Mouse (Mus musculus) adrenal gland (tissue): ENCODE measurements around the gene Smad3.

Experiments
- intact Hi-C: fragments of 180-260 bp; cut with DNase I; formaldehyde crosslinking; loops from one replicate; pipeline ENCODE4 v1.15.1; 2025
- long read RNA-seq, 2 experiments: library from polyadenylated mRNA; unstranded; transcript quantifications; one replicate each; pipeline ENCODE4 v2.0.0; 2020; ENCODE audit warnings: borderline replicate concordance in 1 of 2; ENCODE audit not compliant: insufficient replicate concordance in 1 of 2

The Smad3 gene
- long read RNA-seq, experiment 1, partial matches to known transcripts, result 0 of 6 reads
- long read RNA-seq, experiment 1, other reads (novel, unspliced or antisense), result 6 of 6 reads
- long read RNA-seq, experiment 2, partial matches to known transcripts, result 0 of 7 reads
- long read RNA-seq, experiment 2, other reads (novel, unspliced or antisense), result 7 of 7 reads

DNA sequence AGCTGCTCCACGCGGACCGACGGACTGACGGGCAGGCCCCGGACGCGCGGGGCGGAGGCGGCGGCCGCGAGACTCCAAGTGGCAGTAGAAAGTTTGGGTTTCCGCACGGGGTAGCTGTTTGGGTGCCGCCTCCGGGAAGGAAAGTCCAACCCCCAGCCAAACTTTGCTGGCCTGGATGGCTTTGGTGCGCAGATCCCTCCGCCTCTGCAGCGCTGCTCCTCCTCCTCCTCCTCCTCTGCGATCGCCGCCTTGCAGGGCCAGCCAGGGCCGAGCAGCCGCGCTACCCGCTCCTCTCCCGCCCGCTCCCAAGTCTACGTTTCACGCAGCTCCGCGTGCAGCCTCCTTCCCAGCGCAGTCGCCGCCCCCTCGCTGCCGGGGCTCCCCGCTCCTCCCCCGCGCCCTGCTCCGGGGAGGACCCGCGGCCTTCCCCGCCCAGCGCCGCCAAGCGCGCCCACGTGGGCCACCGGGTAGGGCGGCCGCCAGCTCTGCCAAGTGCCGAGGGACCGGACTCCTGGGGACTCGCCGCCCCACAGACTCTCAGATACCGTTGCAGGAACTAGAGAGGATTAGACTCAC is at the start of gene Smad3:
Gene Smad3 (minus strand): TSS at position 130 of the 576 bp plus-strand sequence.
- intact Hi-C loops, result loop anchor here (5.0 kb wide), 2 partner anchors 41 to 96 kb away; no protein-coding TSS in a partner anchor

DNA sequence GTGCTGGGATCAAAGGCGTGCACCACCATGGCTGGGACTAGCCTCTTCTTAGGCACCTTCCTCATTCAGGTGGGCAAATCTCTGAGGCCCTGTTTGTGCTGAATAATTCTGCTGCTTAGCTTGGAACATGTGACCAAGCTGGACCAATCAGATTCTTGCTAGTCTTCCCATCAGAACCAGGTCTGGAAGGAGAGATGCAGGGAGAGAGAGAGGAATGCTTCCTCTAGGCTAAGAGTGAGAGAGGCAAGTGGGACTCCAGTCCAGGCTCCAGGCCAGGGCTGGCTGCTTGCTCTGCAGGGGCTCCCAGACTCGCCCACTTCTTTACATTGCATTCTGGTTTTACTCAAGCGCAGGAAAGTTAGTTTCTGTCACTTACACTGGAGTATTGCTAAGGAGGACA is 47.1 kb upstream of the Smad3 start:
- intact Hi-C loops, result no loop called here

DNA sequence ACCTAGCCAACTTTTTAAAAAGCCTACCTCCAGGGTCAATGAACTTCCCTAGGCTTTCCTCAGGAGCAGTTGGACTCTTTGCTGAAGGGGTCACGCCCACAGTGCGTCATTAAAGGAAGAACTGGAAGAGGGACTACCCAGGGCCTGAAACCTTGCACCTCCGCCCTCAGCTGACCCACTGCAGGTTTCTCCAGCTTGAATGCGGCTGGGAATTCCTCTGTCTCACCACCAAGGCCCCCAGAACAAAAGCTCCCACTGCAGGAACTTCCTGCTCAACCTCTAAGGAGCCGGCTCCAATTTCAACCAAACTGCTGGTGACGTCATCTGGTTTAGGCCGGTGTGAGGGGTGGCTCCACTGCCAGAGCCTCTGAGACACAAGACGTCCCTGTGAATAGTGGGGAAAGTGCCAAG is 45.4 kb upstream of the Smad3 start:
- intact Hi-C loops, result no loop called here

DNA sequence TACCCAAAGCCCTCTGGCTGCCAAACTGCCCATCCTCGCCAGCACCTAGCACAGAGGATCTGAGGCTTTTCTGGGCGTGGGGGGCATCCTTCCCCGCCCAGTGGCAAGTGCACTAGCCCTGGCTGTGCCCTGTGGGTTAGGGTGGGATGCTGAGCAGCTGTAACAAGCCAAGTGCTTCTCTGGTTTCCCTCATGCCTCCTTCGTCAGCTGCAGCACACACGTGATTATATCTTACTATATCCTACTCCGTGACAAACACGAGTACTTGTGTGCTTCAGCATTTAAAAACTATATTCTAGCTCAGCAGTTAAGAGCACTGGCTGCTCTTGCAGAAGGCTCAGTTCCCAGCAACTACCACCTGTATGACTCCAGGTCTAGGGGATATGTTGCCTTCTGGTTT is 44.7 kb upstream of the Smad3 start:
- intact Hi-C loops, result no loop called here

DNA sequence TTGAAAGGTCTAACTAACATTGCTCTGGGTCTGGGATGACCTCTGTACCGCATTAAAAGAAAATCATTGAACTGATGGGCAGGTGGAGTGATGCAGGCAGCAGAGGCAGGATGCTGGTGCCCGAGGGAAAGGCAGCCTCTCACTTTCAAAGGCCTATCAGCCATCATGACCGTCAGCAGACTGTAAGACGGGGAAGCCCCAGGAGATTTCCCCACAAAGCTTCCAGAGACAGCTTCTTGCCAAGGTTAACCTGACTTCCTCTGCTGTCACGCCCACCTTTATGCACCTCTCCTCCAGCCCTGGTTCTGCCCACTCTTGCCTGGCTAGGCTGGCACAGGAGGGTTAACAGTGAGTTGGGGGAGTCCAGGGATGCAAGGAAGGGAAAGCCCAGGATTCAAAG is 44.3 kb upstream of the Smad3 start:
- intact Hi-C loops, result no loop called here

DNA sequence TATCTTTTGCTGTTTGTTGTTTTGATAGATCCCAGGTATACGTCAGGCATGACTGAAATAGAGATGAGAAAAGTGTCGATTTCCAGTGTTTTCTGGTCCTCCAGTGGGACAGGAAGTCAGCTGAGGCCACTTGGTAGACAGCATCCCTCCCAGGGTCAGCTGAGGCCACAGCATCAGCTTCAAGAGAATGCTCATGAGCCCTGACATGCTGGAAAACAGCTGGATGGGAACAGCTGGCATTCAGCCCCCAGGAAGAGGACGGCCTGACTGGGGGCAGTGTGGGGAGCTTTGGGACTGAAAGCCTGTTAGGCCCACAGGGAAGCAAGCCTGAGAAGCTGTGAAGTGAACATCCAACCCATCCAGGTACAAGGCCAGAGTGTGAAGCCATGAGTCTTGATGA is 38.6 kb upstream of the Smad3 start:
- intact Hi-C loops, result no loop called here

DNA sequence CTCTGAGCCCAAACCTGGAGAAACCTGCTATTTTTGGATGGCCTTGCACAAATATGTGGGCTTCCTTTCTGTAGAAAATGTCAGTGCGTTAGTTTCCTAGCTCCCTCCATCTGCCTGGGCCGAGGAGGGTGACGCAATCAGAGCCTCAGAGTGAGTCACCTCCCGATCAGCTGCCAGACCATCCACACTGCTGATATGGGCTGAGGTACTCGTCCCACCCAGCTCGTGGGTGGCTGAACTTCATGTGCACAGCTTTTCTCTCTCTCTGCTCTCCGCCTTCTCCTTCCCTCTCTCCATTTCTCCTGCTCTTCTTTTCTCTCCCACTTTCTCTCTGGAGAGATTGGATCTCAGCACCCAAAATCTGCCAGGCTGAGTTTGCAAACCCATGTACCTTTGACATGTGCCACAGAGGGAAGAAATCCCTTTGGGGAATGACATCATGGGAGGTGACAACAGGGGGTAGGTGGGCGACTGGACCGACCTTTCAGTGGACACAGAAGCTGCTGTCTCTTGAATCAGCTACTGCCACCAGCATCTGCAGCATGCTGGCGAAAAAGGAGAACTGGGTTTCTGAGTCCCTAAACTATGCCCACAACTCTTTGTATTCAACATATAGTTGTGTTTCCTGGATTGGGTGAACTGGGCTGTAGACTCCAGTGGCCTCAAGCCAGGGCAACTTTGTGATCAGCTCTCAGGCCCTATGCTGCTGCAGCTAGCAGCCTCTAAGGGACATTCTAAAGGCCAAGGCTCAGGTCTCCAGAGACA is 36.1 kb upstream of the Smad3 start:
- intact Hi-C loops, result no loop called here

DNA sequence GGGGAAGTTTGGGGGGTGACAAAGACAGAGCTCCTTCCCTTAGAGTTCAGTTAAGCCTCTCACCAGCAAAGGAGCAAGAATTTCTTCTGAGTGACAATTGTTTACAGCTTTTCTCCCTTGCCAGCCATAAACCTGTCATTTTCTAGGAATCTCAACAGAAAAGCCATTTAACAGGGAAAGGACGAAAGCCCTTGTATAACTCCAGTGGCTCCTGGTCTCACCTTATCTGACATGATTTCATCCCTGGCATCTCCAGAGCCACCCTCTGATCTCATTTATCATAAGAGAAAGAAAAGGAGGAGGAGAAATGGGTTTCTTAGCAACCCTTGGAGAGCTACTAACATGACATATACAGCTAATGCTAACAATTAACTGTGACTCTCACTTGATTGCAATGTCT is 33.9 kb upstream of the Smad3 start:
- intact Hi-C loops, result no loop called here

DNA sequence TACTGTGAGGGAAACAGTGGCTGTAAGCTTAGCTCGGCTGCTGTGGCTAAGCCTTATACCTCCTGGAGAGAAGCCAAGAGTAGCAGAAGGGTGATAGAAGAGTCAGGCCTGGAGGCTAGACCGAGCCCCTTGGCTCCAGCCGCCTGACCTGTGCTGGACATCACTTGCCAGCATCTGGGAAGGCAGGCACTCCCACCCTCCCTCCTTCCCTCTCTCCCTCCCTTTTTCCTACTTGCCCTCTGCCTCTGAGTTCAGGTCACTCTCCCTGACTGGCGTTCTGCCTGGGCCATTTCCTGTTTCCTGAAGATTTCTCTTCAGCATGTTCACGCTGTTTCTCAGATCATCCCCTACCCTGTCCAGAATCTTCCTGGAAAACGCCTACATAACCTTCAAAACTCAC is 33.5 kb upstream of the Smad3 start:
- intact Hi-C loops, result no loop called here

DNA sequence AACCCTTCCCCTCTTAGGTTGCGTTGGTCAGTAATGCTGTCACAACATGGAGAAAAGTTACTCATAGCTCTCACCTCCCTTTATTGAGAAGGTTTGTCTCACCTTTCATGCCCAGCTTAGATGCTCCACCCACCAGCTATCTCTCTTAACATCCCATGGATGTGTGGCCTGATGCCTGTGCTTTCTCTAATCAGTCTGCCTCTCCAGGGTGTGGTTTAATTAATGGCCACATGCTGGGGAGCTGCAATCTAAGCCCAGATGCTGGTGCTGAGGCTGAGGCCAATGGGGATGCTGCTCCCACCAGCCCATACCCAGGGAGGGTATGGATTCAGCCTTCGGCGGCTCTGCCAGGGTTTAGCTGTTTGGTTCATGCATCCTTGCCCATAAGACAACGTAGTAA is 32.4 kb upstream of the Smad3 start:
- intact Hi-C loops, result no loop called here

DNA sequence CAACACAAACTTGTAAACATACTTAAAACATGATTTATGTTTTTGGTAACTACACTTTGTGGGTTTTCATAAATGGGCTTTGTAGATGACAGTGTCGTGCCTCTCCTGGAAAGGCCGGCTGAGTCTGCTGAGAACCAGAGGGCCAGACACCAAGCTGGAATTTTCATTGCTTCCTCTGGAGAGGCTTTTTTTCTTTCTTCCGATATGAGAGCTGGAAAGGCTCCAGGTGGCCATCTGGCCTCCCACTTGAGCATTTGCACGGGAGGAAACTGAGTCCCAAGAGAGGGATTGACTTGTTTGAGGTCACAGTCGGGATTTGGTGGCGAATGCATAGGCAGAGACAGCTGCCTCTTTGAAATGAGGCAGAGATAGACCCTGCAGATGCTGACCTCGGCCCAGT is 31.6 kb upstream of the Smad3 start:
- intact Hi-C loops, result no loop called here

DNA sequence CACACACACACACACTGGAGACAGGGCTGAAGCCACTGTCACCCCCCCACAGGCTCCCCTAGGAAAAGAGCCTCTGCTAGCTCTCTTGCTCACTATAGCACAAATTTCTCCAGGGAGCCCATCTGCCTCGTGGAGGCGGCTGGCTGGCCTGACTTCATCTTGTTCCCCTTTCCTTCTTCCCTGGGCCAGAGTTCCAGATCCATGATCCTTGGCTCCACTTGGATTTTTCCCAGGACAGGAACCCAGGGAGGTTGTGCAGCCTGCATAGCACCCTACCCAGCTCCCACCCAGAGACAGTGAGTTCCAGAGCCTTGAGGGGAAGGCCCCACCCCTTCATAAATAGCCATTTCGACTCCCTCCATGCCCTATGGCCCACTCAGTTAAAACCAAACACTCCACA is 29.8 kb upstream of the Smad3 start:
- intact Hi-C loops, result no loop called here

DNA sequence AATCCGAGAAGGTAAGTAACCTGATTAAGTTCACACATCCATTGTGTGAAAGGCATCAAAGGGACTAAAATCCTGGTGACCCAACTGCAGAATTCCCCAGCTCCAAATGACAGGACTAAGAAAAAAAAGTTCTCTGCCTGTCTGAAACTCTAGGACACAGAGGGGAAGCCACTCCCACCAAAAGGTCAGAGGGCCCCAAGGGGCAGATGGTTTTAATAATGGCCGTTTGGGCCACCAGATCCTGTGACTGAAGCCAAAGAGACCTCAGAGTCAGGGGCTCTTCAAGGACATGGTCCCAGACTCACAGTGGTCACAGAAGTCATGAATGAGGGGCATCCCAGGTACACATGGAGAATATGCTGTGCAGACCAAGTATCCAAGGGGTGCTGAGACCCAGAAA is 29.3 kb upstream of the Smad3 start:
- intact Hi-C loops, result no loop called here

DNA sequence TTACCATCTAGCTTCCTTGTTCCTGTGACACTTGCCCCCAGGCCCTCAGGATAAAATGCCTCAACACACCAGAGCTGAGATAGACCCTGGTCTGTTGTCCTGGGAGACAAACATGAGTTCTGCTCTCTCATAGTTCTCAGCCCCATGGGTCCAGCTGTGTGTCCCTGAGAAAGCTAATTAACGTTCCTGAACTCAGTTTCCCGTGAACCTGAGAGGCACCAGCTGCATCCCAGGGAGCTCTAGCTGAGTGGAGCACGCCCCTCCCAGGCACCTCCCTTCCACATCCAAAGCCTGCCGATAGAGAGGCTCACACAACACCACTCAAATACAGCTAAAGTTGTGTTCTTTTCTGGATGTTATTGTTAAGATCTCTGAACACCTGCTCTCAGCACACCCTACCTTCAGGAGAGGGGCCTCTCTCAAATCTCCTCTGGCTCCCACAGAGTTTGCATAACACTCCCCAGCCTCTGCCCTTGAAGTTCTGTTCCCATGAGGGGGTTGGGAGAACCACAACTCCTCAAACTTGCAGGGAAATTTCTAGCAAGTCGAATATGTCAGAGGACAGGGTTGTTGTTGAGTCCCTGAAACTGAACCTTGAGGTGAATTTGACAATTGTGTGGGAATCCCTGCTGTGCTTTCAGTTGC is 28.4 kb upstream of the Smad3 start:
- intact Hi-C loops, result no loop called here

DNA sequence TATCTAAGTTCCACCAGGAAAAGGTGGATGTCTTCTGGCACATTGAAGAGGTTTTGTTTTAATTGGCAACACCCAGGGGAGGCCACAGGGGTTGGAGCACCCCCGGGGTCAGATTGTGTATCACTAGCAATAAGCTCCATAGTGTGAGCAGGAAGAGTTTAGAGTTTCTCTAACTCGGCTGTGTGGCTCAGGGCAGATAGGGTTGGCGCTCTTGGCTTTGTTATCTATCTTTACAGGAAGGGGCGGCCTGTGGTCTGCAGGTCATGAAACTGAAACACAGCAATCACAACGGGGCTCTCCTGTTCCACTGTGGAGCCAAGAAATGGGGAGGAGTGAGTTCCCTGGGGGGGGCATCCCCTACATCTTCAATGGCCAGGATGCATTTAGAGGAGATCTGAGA is 27.7 kb upstream of the Smad3 start:
- intact Hi-C loops, result no loop called here

DNA sequence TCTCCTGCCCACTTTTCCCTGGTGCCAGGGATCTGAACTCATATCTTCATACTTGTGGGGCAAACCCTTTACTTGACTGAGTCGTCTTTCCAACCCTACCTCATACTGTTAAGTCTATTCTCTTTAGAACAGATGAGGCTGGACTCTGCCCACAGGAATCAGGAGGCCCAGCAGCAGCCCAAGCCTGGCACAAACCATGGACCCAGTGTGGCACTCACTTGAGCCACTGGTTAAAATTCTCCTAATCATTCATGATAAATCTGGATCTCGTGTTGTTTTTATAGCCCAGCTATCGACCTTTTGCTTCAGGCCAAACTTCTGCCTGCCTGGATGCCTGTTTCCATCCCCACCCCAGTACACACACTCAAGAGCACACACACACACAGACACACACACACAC is 26.8 kb upstream of the Smad3 start:
- intact Hi-C loops, result no loop called here

DNA sequence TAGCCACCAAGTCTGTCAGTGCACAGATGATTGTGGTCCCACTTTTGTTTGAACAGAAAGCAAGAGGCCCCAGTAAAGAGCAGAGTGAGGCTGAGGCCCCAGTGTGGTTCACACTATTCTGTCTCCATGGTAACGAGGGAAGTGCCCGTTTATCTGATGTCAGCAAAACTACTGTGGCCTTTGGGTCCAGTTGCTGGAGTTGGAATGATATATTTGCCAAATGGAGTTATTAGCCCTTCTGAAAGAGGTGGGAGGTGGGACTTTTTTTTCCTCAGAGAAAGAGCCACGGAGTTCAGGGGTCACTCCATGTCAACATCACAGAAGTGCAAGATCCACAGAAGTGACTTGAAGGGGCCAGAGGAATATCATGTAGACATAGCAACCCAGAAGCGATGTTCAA is 24.9 kb upstream of the Smad3 start:
- intact Hi-C loops, result no loop called here

DNA sequence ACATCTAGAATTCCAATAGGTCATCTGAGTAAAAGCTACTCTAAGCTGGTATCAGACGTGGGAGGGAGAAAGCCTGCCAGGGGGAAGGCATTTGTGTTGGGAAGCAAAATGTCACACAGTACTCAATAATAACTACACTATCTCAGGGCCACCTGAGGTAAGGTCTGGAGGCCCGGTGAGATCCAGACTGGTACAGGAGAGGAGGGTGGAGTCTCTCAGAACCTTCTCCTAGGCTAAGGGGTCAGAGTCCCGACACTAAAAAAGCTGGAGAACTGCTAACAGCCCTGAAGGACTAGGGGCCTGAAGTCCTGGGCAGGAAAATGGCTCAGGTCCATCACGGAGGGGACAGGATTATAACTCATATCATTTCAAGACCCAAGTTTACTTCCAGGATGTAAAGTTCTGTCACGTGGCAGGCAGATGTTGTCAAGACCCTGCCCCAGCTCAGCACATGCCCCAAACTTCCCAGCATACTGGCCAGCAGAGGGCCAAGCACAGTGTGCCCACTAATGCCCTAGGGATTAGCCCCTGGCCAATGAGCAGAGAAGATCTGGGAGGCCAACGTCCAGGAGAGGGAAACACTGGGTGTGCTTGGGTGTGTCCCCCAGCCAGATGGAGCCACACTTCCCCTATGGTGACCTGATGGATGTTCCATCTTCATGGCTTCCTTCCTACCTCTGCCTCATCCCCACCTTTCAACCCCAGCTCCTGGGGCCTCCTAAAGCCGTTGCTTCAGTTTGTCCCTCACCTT is 24.1 kb upstream of the Smad3 start:
- intact Hi-C loops, result no loop called here

DNA sequence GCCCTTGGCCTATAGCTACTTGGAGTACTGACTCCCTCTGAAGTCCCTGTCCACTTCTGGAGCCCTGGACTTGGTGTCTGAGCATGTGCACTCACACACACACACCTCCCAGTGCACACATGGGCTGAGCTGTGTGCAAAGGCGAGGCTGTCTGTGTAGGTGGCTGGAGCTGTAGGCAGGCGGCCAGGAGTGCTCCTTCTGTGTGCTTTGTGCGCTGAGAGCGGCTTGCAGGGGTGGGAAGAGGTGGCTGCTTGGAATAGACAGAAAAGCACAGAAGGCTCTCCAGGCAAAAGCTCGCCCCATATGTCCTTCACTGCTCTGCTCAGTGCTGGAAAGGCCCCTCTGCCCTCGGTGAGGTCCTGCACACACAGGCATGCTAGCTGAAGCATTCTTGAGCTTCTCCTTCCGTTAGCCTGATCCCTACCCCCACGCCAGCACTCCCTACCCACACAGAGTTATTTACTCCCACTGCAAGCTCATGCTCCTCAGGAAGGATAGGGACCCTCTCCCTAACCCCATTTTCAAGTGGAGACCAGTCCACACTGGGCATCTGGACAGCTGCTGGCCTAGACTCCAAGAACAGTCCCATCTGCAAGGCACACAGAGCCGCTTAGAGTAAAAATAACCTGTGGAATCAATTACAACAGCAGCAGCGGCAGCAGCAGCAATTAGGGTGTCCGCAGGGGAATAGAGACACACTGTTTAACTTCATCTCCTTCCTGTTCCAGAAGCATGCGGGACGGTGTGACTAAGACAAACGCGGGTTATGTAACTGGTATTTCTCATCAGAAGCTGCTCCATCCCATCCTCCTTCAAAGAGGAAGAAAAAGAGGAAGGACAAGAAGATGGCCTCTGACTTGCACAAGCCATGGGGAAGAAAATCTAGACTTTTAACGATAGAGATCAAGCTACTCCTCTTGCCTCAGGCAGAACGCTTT is 22.4 kb upstream of the Smad3 start:
- intact Hi-C loops, result no loop called here

DNA sequence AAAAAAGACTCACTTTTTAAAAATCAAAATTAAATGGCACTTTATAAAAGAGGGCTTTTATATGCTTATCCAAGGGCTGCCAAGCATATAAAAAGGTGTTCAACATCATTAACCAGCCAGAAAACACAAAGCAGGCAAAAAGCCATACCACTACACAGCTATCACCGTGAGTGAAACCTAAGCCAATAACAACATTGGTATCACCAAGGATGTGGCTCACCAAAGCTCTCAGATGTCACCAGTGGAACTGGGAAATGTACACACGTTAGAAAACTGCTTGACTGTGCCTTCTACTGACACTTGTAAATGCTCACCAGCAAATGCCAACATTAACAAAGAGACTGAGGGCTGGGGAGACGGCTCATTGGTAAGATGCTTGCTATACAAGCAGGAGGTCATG is 18.9 kb upstream of the Smad3 start:
- intact Hi-C loops, result no loop called here
